ENCODE assay signal across 25 mouse cellular contexts in the genomic region with DNA sequence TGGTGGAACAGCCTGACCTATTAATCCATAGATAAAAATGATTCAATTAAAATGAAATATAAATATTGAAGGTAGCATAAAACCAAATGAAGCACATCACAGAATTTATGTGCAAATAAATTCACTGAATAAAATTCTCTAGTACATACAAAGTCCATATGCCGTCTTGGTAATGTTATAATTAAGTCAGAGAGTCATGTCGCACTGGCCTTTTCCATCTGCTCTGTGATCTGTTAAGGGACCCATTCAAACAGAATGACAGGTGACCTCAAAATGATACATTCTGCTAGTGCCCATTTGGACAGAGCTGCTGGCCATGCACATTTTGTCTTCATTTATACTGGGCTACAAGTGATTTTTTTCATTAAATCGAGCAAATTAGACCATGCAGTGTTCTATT.
A peak's percentile ranks its signal among the peaks of the same experiment; 100 is the strongest.
DNase-seq lines count a peak whose midpoint lies in the region; ATAC-seq lines count a peak whose summit lies in the region.
"Had no signal": no experiment of that assay in that cellular context is flagged by ENCODE, and none has a peak within 500 bp of the region (broad histone marks: within the 10 kb centered on the region; RNA-seq: fewer than 3 reads in every experiment).

No protein-coding gene starts in this region.

- no peak overlapping the region for H3K9ac ChIP-seq in kidney, embryonic 15.5 days
- no peak overlapping the region for H3K9ac ChIP-seq in neural tube, embryonic 12.5 days
- H3K9ac ChIP-seq: forebrain, embryonic 13.5 days; heart, embryonic 13.5 days; hindbrain, embryonic 12.5 days; hindbrain, embryonic 15.5 days had no signal

- H3K4me3 ChIP-seq in kidney, embryonic 15.5 days (replicated peaks) = no peak overlapping the region
- H3K4me3 ChIP-seq in neural tube, embryonic 12.5 days = no peak overlapping the region
- H3K4me3 ChIP-seq: forebrain, embryonic 10.5 days; forebrain, embryonic 13.5 days; heart, adult 2 months; heart, embryonic 10.5 days; heart, embryonic 13.5 days; hindbrain, embryonic 12.5 days; hindbrain, embryonic 15.5 days had no signal

- no peak overlapping the region for H3K4me2 ChIP-seq in kidney, embryonic 15.5 days
- no peak overlapping the region for H3K4me2 ChIP-seq in neural tube, embryonic 12.5 days (replicated peaks)
- H3K4me2 ChIP-seq: forebrain, embryonic 13.5 days; heart, embryonic 13.5 days; hindbrain, embryonic 12.5 days; hindbrain, embryonic 15.5 days had no signal

- no peak overlapping the region for H3K27ac ChIP-seq in kidney, embryonic 15.5 days
- H3K27ac ChIP-seq in neural tube, embryonic 12.5 days = no peak overlapping the region
- H3K27ac ChIP-seq: forebrain, embryonic 10.5 days; forebrain, embryonic 13.5 days; heart, adult 2 months; heart, embryonic 10.5 days; heart, embryonic 13.5 days; hindbrain, embryonic 12.5 days; hindbrain, embryonic 15.5 days had no signal

- H3K9me3 ChIP-seq in kidney, embryonic 15.5 days (replicated peaks) = no peaks in the 10 kb centered on the region
- no peaks in the 10 kb centered on the region for H3K9me3 ChIP-seq in neural tube, embryonic 12.5 days
- H3K9me3 ChIP-seq: forebrain, embryonic 10.5 days; forebrain, embryonic 13.5 days; heart, embryonic 10.5 days; heart, embryonic 13.5 days; hindbrain, embryonic 12.5 days; hindbrain, embryonic 15.5 days had no signal

- H3K27me3 ChIP-seq in kidney, embryonic 15.5 days = no peaks in the 10 kb centered on the region; the same call in 1 of the 2 replicates
- H3K27me3 ChIP-seq in neural tube, embryonic 12.5 days (replicated peaks) = no peaks in the 10 kb centered on the region
- H3K27me3 ChIP-seq: forebrain, embryonic 13.5 days; heart, embryonic 13.5 days; hindbrain, embryonic 12.5 days; hindbrain, embryonic 15.5 days had no signal

- DNase-seq in embryo, embryonic 10.5 days (ENCODE audit: low spot score) = peak; percentile 3
- no peak for DNase-seq in embryo, embryonic 11 days
- no peak for DNase-seq in kidney, postnatal 36 days
- no peak for DNase-seq in neural tube, embryonic 10.5 days (ENCODE audit: extremely low spot score, low spot score)
- DNase-seq: adrenal gland, adult 8-10 months; adrenal gland, postnatal 25 days; cerebellum, adult 11 months; cerebellum, adult 2 months; cerebellum, adult 9-11 months; cerebellum, postnatal 25 days; gastrocnemius, postnatal 25 days; heart, adult 2 months; heart, postnatal 14 days; heart, postnatal 4 days had no signal

- WGBS in kidney, embryonic 15.5 days = 45% methylated on average over 3 of the region's 3 CpGs
- 51% methylated on average over 3 of the region's 3 CpGs for WGBS in neural tube, embryonic 12.5 days

- H3K36me3 ChIP-seq in kidney, embryonic 15.5 days = no peaks in the 10 kb centered on the region
- H3K36me3 ChIP-seq in neural tube, embryonic 12.5 days = no peaks in the 10 kb centered on the region
- H3K36me3 ChIP-seq: forebrain, embryonic 10.5 days; heart, embryonic 10.5 days; heart, embryonic 13.5 days; hindbrain, embryonic 12.5 days; hindbrain, embryonic 15.5 days had no signal

- ATAC-seq in kidney, embryonic 15.5 days (replicated peaks; ENCODE audit: low FRiP score) = peak; percentile 60; the same call in 1 of the 2 replicates
- ATAC-seq in neural tube, embryonic 12.5 days (ENCODE audit: low FRiP score, low read depth) = peak; percentile 48; the same call in 1 of the 2 replicates
- ATAC-seq: activated CD4-positive, CD25-positive, alpha-beta regulatory T cell, adult 4 months; forebrain, embryonic 13.5 days; inflammation-experienced regulatory T-cells, adult 6 months; intestine, embryonic 16.5 days had no signal

- no peaks in the 10 kb centered on the region for H3K4me1 ChIP-seq in kidney, embryonic 15.5 days
- no peaks in the 10 kb centered on the region for H3K4me1 ChIP-seq in neural tube, embryonic 12.5 days
- H3K4me1 ChIP-seq: forebrain, embryonic 10.5 days; forebrain, embryonic 13.5 days; heart, embryonic 10.5 days; heart, embryonic 13.5 days; hindbrain, embryonic 12.5 days; hindbrain, embryonic 15.5 days had no signal
